Mouse (Mus musculus) hindbrain, embryonic 16.5 days (tissue): ENCODE measurements at regions not wholly inside any gene's neighbourhood (a gene's known extent, or its start where the extent isn't known, plus 50 kb on each side); places are given as distances from the start of the nearest gene placed in this dataset. TPM values are rescaled to one million over a fixed set of nuclear protein-coding genes. Genes with fewer than 3 reads are reported as not detected.

ENCODE experiments used
- ATAC-seq: fragments of 200-750 bp; cut with Nextera tagmentation; 2 replicates; pipeline ENCODE4 v1.8.0; 2017; ENCODE audit warnings: moderate TSS enrichment, moderate library complexity
- H3K27ac ChIP-seq: fragments of 300-500 bp; sonication (generic); 2 replicates; pipeline ENCODE4 v1.5.1; 2014; ENCODE audit warnings: low read depth, mild to moderate bottlenecking, control low read depth, low read length, moderate library complexity
- H3K27me3 ChIP-seq: fragments of 300-500 bp; sonication (generic); replicated peaks from 2 replicates; pipeline ENCODE4 v1.6.1; 2014; ENCODE audit warnings: low read length; ENCODE audit not compliant: control insufficient read depth, insufficient read depth
- H3K36me3 ChIP-seq: fragments of 300-500 bp; sonication (generic); 2 replicates; pipeline ENCODE4 v1.6.1; 2014; ENCODE audit warnings: mild to moderate bottlenecking, low read length, moderate library complexity, mixed read lengths; ENCODE audit not compliant: control insufficient read depth, insufficient read depth
- H3K4me1 ChIP-seq: fragments of 300-500 bp; sonication (generic); 2 replicates; pipeline ENCODE4 v1.6.1; 2014; ENCODE audit warnings: low read depth, low read length; ENCODE audit not compliant: control insufficient read depth, insufficient read depth
- H3K4me2 ChIP-seq: fragments of 300-500 bp; sonication (generic); 2 replicates; pipeline ENCODE4 v1.6.1; 2014; ENCODE audit warnings: mild to moderate bottlenecking, low read length, control low read depth, moderate library complexity
- H3K4me3 ChIP-seq: fragments of 300-500 bp; sonication (generic); 2 replicates; pipeline ENCODE4 v1.5.1; 2014; ENCODE audit warnings: mild to moderate bottlenecking, low read length, control low read depth, moderate library complexity
- H3K9ac ChIP-seq: fragments of 300-500 bp; sonication (generic); 2 replicates; pipeline ENCODE4 v1.6.1; 2014; ENCODE audit warnings: low read depth, mild to moderate bottlenecking, control low read depth, low read length, moderate library complexity
- H3K9me3 ChIP-seq: fragments of 300-500 bp; sonication (generic); 2 replicates; pipeline ENCODE4 v1.6.1; 2014; ENCODE audit warnings: mild to moderate bottlenecking, low read length, moderate library complexity; ENCODE audit not compliant: control insufficient read depth
- WGBS: fragments of 180-500 bp; shearing (Covaris S2); extraction: QIAGEN DNeasy Blood & Tissue Kit; methylation state at CpG from one replicate; pipeline ENCODE4 v1.1.7; 2014; 5-methylcytosine and 5-hydroxymethylcytosine counted together
- microRNA-seq: library from miRNA; unstranded; fragments of <30 nt; microRNA quantifications from one replicate; pipeline ENCODE4, GENCODE M21; 2017

- Histone ChIP-seq H3K9ac (no peak overlapping the region), H3K27ac (no peak overlapping the region), H3K4me1 (no peaks in the 10 kb centered on the region), H3K27me3 (no peaks in the 10 kb centered on the region), H3K9me3 (no peaks in the 10 kb centered on the region), H3K36me3 (no peaks in the 10 kb centered on the region), H3K4me2 (no peak overlapping the region), H3K4me3 (no peak overlapping the region)
- WGBS, result 84% methylated on average over 13 of the region's 13 CpGs
- ATAC-seq, result no peak
Observed at GRCm38 (mm10) chr13:98551471-98552020, 59.7 kb upstream of the Gm10320 start.

DNA sequence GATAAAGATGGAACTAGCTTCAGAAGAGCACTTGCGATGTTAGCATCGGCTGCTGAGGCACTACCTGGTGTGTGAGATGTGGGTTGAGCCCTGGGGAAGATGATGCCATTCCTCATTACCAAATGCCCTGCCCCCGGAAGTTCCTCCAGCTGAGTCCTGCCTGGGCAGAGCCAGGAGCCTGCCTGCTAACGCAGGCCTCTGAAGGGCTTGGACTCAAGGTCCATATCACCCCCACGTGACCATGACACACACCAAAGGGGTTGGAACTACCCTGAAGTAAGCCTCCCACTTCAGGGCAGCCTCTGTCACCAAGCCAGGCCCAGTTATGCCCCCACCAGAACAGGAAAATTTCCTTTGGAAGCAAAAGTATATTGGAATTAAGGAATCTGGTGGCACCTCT is 55.4 kb upstream of the Gm10320 start:
- no peaks in the 10 kb centered on the region for H3K36me3 ChIP-seq
- no peaks in the 10 kb centered on the region for H3K27me3 ChIP-seq
- WGBS, result 80% methylated on average over 5 of the region's 5 CpGs
- H3K9ac ChIP-seq, result no peak overlapping the region
- H3K9me3 ChIP-seq, result no peaks in the 10 kb centered on the region
- H3K4me1 ChIP-seq, result no peaks in the 10 kb centered on the region
- H3K4me2 ChIP-seq, result no peak overlapping the region
- no peak overlapping the region for H3K27ac ChIP-seq
- no peak overlapping the region for H3K4me3 ChIP-seq
- ATAC-seq, result no peak

DNA sequence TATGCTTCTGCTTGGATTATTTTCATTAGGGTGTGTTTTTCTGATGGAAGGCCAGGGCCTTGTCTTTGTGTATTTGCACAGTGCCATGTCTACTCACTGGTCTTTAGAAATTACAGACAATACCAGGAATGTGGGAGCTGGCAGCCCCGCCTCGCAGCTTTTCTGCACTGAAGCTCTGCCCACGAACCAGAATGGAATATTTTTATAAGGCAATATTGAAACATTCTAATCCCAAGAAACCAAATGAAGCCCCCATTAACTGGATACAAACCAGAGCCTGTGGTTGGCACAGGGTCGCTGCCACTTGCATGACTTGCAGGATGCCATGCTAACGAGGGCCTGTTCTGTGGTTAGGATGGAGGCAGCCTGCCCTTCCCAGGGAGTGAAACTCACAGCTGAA is 54.3 kb upstream of the Gm10320 start:
- Histone ChIP-seq H3K4me1 (no peaks in the 10 kb centered on the region), H3K4me3 (no peak overlapping the region), H3K9ac (no peak overlapping the region), H3K27me3 (no peaks in the 10 kb centered on the region), H3K4me2 (no peak overlapping the region), H3K9me3 (no peaks in the 10 kb centered on the region), H3K27ac (no peak overlapping the region), H3K36me3 (no peaks in the 10 kb centered on the region)
- no peak for ATAC-seq
- WGBS, result 34% methylated on average over 5 of the region's 5 CpGs

GRCm38 (mm10) chr13:98545398-98545797 is 53.6 kb upstream of the Gm10320 start:
- Histone ChIP-seq H3K4me3 (no peak overlapping the region), H3K9ac (no peak overlapping the region), H3K9me3 (no peaks in the 10 kb centered on the region), H3K4me2 (no peak overlapping the region), H3K36me3 (no peaks in the 10 kb centered on the region), H3K27me3 (no peaks in the 10 kb centered on the region), H3K27ac (no peak overlapping the region), H3K4me1 (no peaks in the 10 kb centered on the region)
- WGBS, result 62% methylated on average over 5 of the region's 5 CpGs
- ATAC-seq, result no peak

- no peak for ATAC-seq
- Histone ChIP-seq H3K9me3 (no peaks in the 10 kb centered on the region), H3K27me3 (no peaks in the 10 kb centered on the region; the same call in 1 of the 2 replicates), H3K4me2 (no peak overlapping the region), H3K9ac (no peak overlapping the region), H3K4me1 (no peaks in the 10 kb centered on the region), H3K27ac (no peak overlapping the region), H3K36me3 (no peaks in the 10 kb centered on the region), H3K4me3 (no peak overlapping the region)
- 89% methylated on average over 10 of the region's 10 CpGs for WGBS
Observed at GRCm38 (mm10) chr13:98544051-98544450, 52.2 kb upstream of the Gm10320 start.

Small RNA genes lying in the stretch of these regions (microRNA-seq; reads per million reads assigned to microRNA genes)
- not detected for gene Gm22698
